Mouse (Mus musculus) MEL (cell line): ENCODE measurements around the gene Nlrp3. TPM values are rescaled to one million over a fixed set of nuclear protein-coding genes. Genes with fewer than 3 reads are reported as not detected.

Source experiments
- DNase-seq: peaks from one replicate; pipeline ENCODE4 v3.0.0; 2011; ENCODE audit warnings: low read depth, low spot score
- H3K27ac ChIP-seq: 2 replicates; pipeline ENCODE4 v1.5.1; 2012; ENCODE audit warnings: low read depth, mild to moderate bottlenecking, control low read depth, low read length, moderate library complexity; ENCODE audit not compliant: control insufficient read depth
- H3K27me3 ChIP-seq, 2 experiments: fragments of 150-350 bp in 1 of 2; sonication (generic) in 1 of 2; 2 replicates each; pipeline ENCODE4 v1.6.1; 2012; ENCODE audit warnings: low read length in 2 of 2, mild to moderate bottlenecking in 2 of 2, improper control_type of control experiment in 1 of 2, moderate library complexity in 1 of 2; ENCODE audit not compliant: insufficient read depth in 2 of 2, control insufficient read depth in 1 of 2
- H3K36me3 ChIP-seq, 2 experiments: 2 replicates each; pipeline ENCODE4 v1.6.1; 2012 to 2014; ENCODE audit warnings: low read length in 2 of 2, improper control_type of control experiment in 1 of 2, inconsistent platforms in 1 of 2, mild to moderate bottlenecking in 1 of 2; ENCODE audit not compliant: insufficient read depth in 2 of 2, control insufficient read depth in 1 of 2
- H3K4me1 ChIP-seq, 2 experiments: fragments of 150-350 bp in 1 of 2; sonication (generic) in 1 of 2; 2 replicates each; pipeline ENCODE4 v1.6.1; 2012; ENCODE audit warnings: low read length in 2 of 2, improper control_type of control experiment in 1 of 2, mild to moderate bottlenecking in 1 of 2; ENCODE audit not compliant: insufficient read depth in 2 of 2, control insufficient read depth in 1 of 2
- H3K4me3 ChIP-seq, 2 experiments: fragments of 150-350 bp in 1 of 2; sonication (generic) in 1 of 2; 2 replicates each; pipeline ENCODE4 v1.5.1; 2012; ENCODE audit warnings: low read depth in 2 of 2, low read length in 2 of 2, mild to moderate bottlenecking in 2 of 2, moderate library complexity in 2 of 2, control low read depth in 1 of 2, improper control_type of control experiment in 1 of 2; ENCODE audit not compliant: control insufficient read depth in 1 of 2, insufficient read depth in 1 of 2
- H3K79me2 ChIP-seq: 2 replicates; pipeline ENCODE4 v1.6.1; 2012; ENCODE audit warnings: mild to moderate bottlenecking, low read length, moderate library complexity; ENCODE audit not compliant: control insufficient read depth, poor library complexity, insufficient read depth
- H3K9ac ChIP-seq: 2 replicates; pipeline ENCODE4 v1.6.1; 2012; ENCODE audit warnings: low read depth, mild to moderate bottlenecking, control low read depth, low read length, moderate library complexity; ENCODE audit not compliant: control insufficient read depth, poor library complexity, severe bottlenecking
- H3K9me3 ChIP-seq: fragments of 150-350 bp; sonication (generic); replicated peaks from 2 replicates; pipeline ENCODE4 v1.6.1; 2012; ENCODE audit warnings: mild to moderate bottlenecking, low read length, improper control_type of control experiment, moderate library complexity; ENCODE audit not compliant: insufficient read depth
- CHD1 ChIP-seq: IDR thresholded peaks from 2 replicates; pipeline ENCODE4 v1.6.1; 2012; ENCODE audit warnings: low read depth, mild to moderate bottlenecking, inconsistent platforms, low read length, improper control_type of control experiment
- CTCF ChIP-seq, 3 experiments: IDR thresholded peaks in 2 of 3; conservative IDR thresholded peaks in 1 of 3; 2 replicates each; pipeline ENCODE4 v1.5.1; 2011 to 2012; ENCODE audit warnings: low read length in 3 of 3, low read depth in 2 of 3, mild to moderate bottlenecking in 2 of 3, improper control_type of control experiment in 1 of 3, inconsistent platforms in 1 of 3, mixed read lengths in 1 of 3, moderate library complexity in 1 of 3; ENCODE audit not compliant: control insufficient read depth in 1 of 3, insufficient read depth in 1 of 3, poor library complexity in 1 of 3, severe bottlenecking in 1 of 3
- ETS1 ChIP-seq: IDR thresholded peaks from 2 replicates; pipeline ENCODE4 v1.6.1; 2012; ENCODE audit warnings: low read depth, mild to moderate bottlenecking, inconsistent platforms, low read length, improper control_type of control experiment, moderate library complexity
- KAT2A ChIP-seq: conservative IDR thresholded peaks from 2 replicates; pipeline ENCODE4 v1.6.1; 2012; ENCODE audit warnings: low read depth, low read length, improper control_type of control experiment, inconsistent platforms
- MAFK ChIP-seq: IDR thresholded peaks from 2 replicates; pipeline ENCODE4 v1.6.1; 2011; ENCODE audit warnings: low read depth, mild to moderate bottlenecking, low read length, improper control_type of control experiment, borderline replicate concordance
- MAX ChIP-seq: IDR thresholded peaks from 2 replicates; pipeline ENCODE4 v1.6.1; 2011; ENCODE audit warnings: low read length, improper control_type of control experiment
- MYB ChIP-seq: IDR thresholded peaks from 2 replicates; pipeline ENCODE4 v1.6.1; 2011; ENCODE audit warnings: mild to moderate bottlenecking, low read depth, low read length, improper control_type of control experiment
- NELFE ChIP-seq: IDR thresholded peaks from 2 replicates; pipeline ENCODE4 v1.6.1; 2011; ENCODE audit warnings: low read depth, low read length, improper control_type of control experiment
- POLR2A ChIP-seq, 2 experiments: IDR thresholded peaks; 2 replicates each; pipeline ENCODE4 v1.6.1; 2011 to 2012; ENCODE audit warnings: low read length in 2 of 2, mild to moderate bottlenecking in 2 of 2, control low read depth in 1 of 2, improper control_type of control experiment in 1 of 2, low read depth in 1 of 2, moderate library complexity in 1 of 2; ENCODE audit not compliant: control insufficient read depth in 1 of 2, insufficient read depth in 1 of 2, poor library complexity in 1 of 2
- POLR2AphosphoS2 ChIP-seq: IDR thresholded peaks from 2 replicates; pipeline ENCODE4 v1.6.1; 2011; ENCODE audit warnings: low read length, improper control_type of control experiment
- POLR2AphosphoS5 ChIP-seq: IDR thresholded peaks from 2 replicates; pipeline ENCODE4 v1.6.1; 2012; ENCODE audit warnings: low read depth, borderline replicate concordance, mild to moderate bottlenecking, inconsistent platforms, low read length, moderate library complexity, mixed read lengths
- RAD21 ChIP-seq: IDR thresholded peaks from 2 replicates; pipeline ENCODE4 v1.6.1; 2011; ENCODE audit warnings: mild to moderate bottlenecking, low read depth, low read length, improper control_type of control experiment
- SMC3 ChIP-seq: IDR thresholded peaks from 2 replicates; pipeline ENCODE4 v1.6.1; 2011; ENCODE audit warnings: low read depth, low read length, improper control_type of control experiment
- USF1 ChIP-seq: IDR thresholded peaks from 2 replicates; pipeline ENCODE4 v1.6.1; 2014; ENCODE audit warnings: low read depth, mild to moderate bottlenecking, inconsistent platforms, low read length, improper control_type of control experiment, moderate library complexity
- USF2 ChIP-seq, 2 experiments: IDR thresholded peaks; 2 replicates each; pipeline ENCODE4 v1.6.1; 2011 to 2012; ENCODE audit warnings: improper control_type of control experiment in 2 of 2, low read length in 2 of 2, borderline replicate concordance in 1 of 2, inconsistent platforms in 1 of 2, low read depth in 1 of 2, mild to moderate bottlenecking in 1 of 2; ENCODE audit not compliant: insufficient read depth in 1 of 2
- ZKSCAN1 ChIP-seq: IDR thresholded peaks from 2 replicates; pipeline ENCODE4 v1.6.1; 2012; ENCODE audit warnings: low read depth, mild to moderate bottlenecking, inconsistent platforms, low read length, improper control_type of control experiment, moderate library complexity
- ZMIZ1 ChIP-seq: IDR thresholded peaks from 2 replicates; pipeline ENCODE4 v1.6.1; 2012; ENCODE audit warnings: low read depth, mild to moderate bottlenecking, inconsistent platforms, low read length, improper control_type of control experiment, moderate library complexity
- polyA plus RNA-seq, 2 experiments: library from polyadenylated mRNA; stranded (reverse) in 1 of 2; unstranded in 1 of 2; fragments of >175 nt in 1 of 2; fragments of >200 nt in 1 of 2; gene quantifications; 2 replicates each; pipeline versions ENCODE4 v1.2.1 to v1.2.4; 2012; ENCODE audit warnings: low replicate concordance in 2 of 2, low read depth in 1 of 2; ENCODE audit not compliant: insufficient read length in 2 of 2, insufficient read depth in 1 of 2, missing spikeins in 1 of 2
- total RNA-seq: library from RNA; depleted of rRNA; stranded (reverse); fragments of 300-350 nt; gene quantifications from 2 replicates; pipeline ENCODE4 v1.2.3, GENCODE M21; 2012

The Nlrp3 gene
- total and polyA plus RNA-seq, 3 experiments: not detected

GRCm38 (mm10) chr11:59512733-59513132, 28.6 kb upstream of the Nlrp3 start (continued):
- TF ChIP-seq KAT2A (no peak), ETS1 (no peak), NELFE (no peak), MYB (no peak), USF1 (no peak)

GRCm38 (mm10) chr11:59513556-59513955, 27.8 kb upstream of the Nlrp3 start:
- H3K4me1 ChIP-seq: peaks cover 0 to 12% of the 10 kb centered on the region in 2 experiments; a peak in 3 of 4 replicates
- TF ChIP-seq CTCF (IDR thresholded peaks at IDR 0.05 in 2 of 3, conservative IDR thresholded peaks at IDR 0.05 in 1 of 3; ENCODE audit: control insufficient read depth in 1 of 3, insufficient read depth in 1 of 3, low read depth in 2 of 3, low read length in 3 of 3, poor library complexity in 1 of 3, severe bottlenecking in 1 of 3) (peak in 2 of 3 experiments; percentile 36 to 62; a peak in 4 of 6 replicates), MAFK (no peak), MAX (no peak), RAD21 (peak; percentile 49), POLR2AphosphoS5 (no peak), POLR2A (IDR thresholded peaks at IDR 0.05; ENCODE audit: control insufficient read depth in 1 of 2, insufficient read depth in 1 of 2, low read depth in 1 of 2, low read length in 2 of 2, poor library complexity in 1 of 2) (no peak), SMC3 (peak; percentile 42; the same call in 1 of the 2 replicates)
- H3K9me3 ChIP-seq: no peaks in the 10 kb centered on the region
- DNase-seq: peak; percentile 45
- no peaks in the 10 kb centered on the region for H3K27me3 ChIP-seq
- H3K4me3 ChIP-seq: no peak overlapping the region
- H3K27ac ChIP-seq: no peak overlapping the region
- H3K79me2 ChIP-seq: no peaks in the 10 kb centered on the region
- no peak overlapping the region for H3K9ac ChIP-seq
- peaks cover 0 to 10% of the 10 kb centered on the region in 2 experiments; a peak in 2 of 4 replicates for H3K36me3 ChIP-seq

GRCm38 (mm10) chr11:59514381-59514780, 27.0 kb upstream of the Nlrp3 start:
- TF ChIP-seq NELFE (no peak), POLR2AphosphoS2 (no peak), CHD1 (no peak), POLR2A (IDR thresholded peaks at IDR 0.05; ENCODE audit: control insufficient read depth in 1 of 2, insufficient read depth in 1 of 2, low read depth in 1 of 2, low read length in 2 of 2, poor library complexity in 1 of 2) (no peak), RAD21 (no peak), USF1 (no peak), USF2 (IDR thresholded peaks at IDR 0.05; ENCODE audit: borderline replicate concordance in 1 of 2, insufficient read depth in 1 of 2, low read depth in 1 of 2, low read length in 2 of 2) (no peak), MAX (no peak), ETS1 (no peak), ZKSCAN1 (no peak), CTCF (IDR thresholded peaks at IDR 0.05 in 2 of 3, conservative IDR thresholded peaks at IDR 0.05 in 1 of 3; ENCODE audit: control insufficient read depth in 1 of 3, insufficient read depth in 1 of 3, low read depth in 2 of 3, low read length in 3 of 3, poor library complexity in 1 of 3, severe bottlenecking in 1 of 3) (no peak), ZMIZ1 (no peak)
- Histone ChIP-seq H3K27me3 (no peaks in the 10 kb centered on the region), H3K4me1 (peaks cover 0 to 16% of the 10 kb centered on the region in 2 experiments; a peak in 3 of 4 replicates), H3K4me3 (no peak overlapping the region), H3K9ac (no peak overlapping the region), H3K9me3 (no peaks in the 10 kb centered on the region), H3K36me3 (peaks cover 0 to 14% of the 10 kb centered on the region in 2 experiments; a peak in 2 of 4 replicates), H3K27ac (no peak overlapping the region), H3K79me2 (no peaks in the 10 kb centered on the region)
- no peak for DNase-seq
